Mouse (Mus musculus): Measurements from ENCODE around the gene Grhl3.
A peak's percentile ranks its signal among the peaks of the same experiment; 100 is the strongest.
"Not testable (repeated sequence)": the region's sequence is repeated elsewhere in the genome, so short reads cannot be mapped to it uniquely, and the experiment has no call there.

Gene Grhl3

DNA sequence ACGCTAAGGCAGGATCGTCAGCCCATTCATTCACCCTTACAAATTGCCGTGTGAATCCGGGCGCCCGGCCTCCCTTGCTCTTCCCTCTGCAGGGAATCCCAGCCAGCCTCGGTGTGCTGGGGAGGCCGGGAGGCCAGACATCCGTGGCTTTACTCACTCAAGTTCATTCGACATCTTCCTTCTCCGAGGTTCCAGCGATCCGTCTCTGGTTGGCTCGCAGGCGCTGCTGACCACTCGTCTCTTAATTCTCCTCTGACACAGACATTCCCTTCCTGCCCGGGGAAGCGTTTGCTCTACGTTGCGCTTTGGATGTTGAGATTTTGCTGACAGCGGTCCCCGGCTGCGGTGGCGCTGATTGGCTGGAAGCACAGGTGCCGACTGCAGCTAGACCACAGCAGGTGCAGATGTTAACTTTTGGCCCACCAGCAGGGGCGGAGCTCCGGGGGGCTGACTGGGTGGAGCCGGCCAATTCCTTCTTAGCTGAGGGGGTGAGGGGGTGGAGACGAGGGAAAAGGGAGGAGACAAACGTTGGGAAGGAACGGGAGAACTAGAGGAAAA is at the start of gene Grhl3:
Grhl3 (minus strand) TSS at position 380 of the 558 bp plus-strand sequence.
- DNase-seq = peak; percentile 78 to 84

DNA sequence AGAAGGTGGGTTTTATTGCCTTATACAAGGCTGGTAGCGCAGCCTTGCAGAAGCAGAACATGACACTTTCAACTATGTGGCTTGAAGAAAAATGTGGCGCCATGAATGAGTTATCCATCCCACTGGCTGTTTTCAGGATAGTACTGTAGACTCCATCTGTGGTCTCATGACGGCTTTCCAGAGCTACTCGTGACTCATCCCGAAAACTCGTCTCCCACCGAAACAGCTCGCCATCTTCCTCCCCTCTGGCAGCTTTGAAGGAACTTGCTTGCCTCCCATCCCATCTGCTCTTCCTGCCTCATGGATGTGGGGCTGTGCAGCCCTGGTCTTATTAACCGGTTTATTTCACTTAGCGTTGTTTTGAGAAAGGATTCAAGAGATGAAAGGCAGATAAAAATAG is 48.9 kb upstream of the Grhl3 start:
- no peak for DNase-seq

DNA sequence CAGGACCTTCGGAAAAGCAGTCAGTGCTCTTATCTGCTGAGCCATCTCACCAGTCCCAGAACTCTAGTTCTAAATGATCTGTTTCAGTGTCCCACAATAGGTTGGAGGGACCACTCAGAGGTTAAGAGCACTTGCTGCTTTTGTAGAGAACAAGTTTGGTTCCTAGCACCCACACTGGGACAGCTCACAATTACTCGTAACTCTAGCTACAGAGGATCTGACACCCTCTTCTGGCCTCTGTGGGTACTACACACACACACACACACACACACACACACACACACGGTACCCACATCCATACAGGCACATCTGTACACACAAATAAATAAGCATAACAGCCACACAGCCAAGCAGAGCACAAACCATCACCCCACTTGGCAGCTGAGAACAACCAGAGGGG is 47.0 kb upstream of the Grhl3 start:
- DNase-seq = no peak

DNA sequence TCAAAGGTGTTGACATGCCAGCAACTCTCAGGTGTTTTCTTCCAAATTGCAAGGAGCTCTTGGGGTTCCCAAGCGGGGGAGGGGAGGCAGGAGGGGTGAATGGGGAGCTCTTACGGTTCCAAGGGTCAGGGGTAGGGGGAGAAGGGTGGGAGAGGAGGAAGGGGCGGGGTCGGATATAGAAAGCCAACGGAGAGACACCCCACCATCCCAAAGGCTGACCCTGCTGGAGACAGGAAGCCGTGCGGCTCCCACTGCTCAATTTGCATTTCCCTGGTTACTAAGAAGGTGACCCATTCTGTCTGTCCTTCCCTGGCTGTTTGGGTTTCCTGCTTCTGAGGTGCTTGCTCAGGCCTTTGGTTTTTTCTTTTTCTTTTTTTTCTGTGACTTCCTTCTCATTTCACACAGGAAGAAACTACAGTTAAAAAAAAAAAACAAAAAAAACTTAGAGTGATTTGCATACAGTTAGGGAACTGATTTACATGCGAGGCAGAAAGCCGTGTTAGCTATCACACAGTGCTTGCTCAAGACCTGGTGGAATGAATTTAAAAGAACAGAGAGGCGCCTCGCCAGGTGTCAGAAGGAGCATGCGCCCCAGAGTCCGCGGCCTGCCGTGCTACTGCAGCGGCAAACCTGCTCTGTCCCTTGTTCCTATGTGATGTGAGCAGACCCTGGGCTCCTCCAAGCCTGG is 44.5 kb upstream of the Grhl3 start:
- DNase-seq = peak; percentile 46 to 57

DNA sequence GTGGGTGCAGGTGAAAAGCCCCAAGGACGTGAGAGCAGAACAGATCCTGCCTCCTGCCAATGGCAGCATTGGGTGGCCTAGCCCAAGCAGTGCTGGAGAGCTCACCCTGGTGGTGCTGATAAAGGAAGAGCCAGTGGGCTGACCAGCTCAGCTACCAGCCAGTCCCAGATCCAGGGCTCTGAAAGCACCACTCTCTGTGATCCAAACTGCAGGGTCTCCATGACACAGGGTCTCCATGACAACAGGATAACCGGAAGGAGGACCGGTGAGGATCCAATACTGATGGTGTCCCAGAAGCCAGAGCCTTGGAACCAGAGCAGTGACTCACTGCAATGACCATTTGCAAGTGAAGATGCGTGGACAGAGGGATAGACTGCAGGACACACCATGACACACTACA is 43.6 kb upstream of the Grhl3 start:
- DNase-seq = no peak

DNA sequence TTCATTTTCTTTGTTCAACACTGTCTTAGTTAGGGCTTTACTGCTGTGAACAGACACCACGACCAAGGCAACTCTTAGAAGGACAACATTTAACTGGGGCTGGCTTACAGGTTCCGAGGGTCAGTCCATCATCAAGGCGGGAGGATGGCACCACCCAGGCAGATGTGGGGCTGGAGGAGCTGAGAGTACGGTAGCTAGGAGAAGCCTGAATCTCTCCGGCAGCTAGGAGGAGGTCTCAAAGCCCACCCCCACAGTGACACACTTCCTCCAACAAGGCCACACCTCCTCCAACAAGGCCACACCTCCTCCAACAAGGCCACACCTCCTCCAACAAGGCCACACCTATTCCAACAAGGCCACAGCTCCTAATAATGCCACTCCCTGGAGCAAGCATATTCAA is 41.9 kb upstream of the Grhl3 start:
- not testable (repeated sequence) for DNase-seq

DNA sequence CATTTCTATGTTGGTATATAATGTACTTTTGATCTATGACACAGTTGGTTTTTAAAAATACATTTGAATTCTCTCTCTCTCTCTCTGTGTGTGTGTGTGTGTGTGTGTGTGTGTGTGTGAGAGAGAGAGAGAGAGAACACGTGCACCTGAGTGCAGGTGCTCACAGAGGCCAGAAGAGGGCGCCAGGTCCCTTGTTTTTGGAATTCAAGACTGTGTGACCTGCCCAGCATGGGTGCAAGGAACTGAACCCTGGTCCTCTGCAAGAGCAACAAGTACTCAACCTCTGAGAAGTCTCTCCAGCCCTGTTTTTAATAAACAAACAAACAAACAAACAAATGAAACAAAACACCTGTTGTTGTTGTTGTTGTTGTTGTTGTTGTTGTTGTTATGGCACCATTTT is 36.6 kb upstream of the Grhl3 start:
- DNase-seq = no peak

DNA sequence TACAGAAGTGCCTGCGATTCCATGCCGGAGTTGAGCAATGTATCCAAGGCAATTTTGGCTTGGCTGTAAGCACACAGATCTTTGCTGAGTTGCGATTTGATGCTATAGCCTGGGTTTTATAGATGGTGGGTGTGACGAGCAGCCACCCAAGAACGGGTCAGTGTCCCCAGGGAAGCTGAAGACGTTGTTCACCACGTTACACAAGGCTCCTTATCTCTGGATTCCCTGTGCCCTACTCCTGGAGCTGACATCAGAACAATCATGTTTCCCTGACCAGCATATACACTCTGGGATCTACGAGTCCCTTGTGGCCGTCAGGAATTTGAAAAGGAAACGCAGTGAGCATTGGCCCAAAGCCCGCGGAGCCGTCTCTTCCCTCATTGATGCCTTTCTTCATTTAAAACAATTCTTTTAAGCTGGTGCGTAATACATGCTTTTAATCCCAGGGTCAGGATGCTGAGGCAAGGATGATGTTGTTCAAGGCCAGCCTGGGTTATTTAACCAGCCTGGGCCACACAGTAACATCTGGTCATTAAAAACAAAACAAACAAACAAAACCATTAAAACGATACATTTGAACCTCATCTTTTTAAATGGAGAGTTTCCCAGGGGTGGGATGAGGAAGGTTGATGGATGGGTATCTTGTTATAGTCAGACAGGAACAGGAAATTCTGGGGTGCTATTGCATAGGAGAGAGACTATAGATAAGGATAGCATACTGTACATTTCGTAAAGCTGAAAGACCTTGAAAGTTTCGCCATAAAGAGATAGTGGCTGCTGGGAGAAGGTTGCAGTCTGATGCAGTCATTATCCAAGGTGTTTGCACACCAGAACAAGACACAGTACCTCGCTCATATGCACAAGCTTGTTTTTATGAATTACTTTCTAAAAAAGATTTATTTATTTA is 34.8 kb upstream of the Grhl3 start:
- no peak for DNase-seq

DNA sequence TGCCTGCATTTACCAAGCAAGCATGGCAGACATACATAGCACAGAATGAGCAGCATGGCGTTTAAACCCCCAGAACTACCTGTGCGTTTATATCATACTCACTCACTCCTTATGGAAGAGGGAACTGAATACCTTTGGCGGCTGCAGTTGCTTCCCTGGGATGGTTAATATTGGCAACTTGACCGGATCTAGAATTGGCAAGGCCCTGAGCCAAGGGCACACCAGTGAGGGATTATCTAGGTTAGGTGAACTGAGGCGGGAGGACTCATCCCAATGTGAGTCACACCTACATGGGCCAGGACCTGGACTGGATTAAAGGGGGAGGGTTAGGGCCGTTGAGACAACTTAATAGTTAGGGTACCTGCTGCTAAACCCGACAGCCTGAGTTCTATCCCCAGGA is 32.8 kb upstream of the Grhl3 start:
- no peak for DNase-seq

DNA sequence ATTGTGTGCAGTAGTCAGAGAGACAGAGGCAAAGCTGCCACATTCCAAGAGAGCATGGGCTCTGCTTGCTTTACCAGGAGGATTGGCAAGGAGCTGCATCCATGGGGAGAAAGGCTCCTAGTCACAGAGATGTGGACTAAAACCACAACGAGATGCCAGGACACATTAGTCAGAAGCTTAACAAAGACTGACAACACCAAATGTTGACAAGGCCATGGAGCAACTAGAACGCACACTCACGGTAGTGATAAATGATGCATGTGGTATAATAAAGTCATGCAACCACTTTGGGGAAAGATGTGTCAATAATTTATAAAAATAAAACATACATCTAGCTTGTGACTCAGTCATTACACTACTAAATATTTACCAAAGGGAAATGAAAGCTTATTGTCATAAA is 28.1 kb upstream of the Grhl3 start:
- no peak for DNase-seq

DNA sequence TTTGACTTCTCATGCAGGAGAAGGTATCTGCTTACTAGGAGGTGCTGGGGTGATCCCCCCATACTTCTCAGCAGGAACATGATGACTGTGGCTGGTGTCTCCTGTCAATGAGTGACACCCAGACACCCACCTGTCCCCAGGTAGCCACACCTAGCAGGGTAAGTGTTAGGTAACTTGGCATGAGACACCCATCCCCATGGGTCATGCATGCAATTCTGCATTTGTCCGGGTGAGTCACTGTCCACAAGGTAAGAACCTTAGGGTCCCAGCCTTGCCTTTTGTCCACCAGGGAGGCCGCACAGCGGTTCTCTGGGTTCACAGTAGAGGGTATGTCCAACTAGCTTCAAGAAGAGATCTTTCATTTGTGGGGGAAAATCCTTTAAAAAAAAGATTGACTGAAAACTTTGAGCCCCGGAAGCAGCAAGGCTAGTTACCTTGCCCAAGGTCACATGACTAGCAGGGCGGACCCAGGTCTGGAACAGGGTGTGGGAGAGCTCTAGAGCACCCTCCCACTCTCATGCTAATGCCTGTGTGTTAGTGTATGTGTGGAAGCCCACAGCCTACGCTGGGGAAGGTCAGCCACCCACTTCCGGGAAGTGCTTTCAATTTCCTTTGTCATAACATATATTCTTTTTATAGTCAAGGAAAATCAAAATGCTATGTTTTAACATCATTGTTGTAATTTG is 26.2 kb upstream of the Grhl3 start:
- no peak for DNase-seq

DNA sequence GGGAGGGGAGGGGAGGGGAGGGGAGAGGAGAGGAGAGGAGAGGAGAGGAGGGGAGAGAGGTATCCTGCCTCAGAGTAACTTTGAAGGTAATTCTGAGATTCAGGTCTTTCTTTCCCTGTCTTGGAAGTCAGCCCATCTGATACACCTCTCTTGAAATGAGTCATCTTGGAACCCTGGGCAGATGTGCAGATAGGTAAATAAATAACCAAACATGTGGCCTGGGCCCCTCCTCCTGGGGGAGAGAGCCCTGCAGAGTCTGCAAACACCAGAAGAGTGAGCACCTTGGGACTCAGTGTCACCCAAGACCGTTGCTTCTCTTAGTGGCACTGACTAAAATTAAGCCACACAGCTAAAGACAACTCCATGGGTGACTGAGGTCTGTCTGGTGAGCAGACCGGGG is 25.6 kb upstream of the Grhl3 start:
- DNase-seq = no peak

DNA sequence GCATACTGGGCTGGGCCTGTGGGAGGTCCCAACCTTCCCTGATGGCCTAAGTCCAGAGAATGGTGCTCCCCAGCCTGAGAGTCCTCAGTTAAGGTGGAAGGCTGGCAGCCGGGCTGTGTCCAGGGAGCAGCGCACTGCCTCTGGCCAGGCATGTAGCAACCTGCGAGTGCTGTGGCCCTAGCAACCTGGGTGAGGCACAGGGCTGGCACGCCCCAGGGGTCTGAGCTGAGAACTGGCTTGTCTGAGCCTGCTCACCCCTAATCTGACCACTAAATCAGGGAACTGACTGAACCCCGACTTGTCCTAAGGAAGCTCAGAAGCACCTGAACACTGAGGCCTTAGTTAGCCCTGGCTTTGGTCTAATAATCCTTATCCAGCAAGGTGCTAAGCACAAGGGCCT is 24.1 kb upstream of the Grhl3 start:
- DNase-seq = no peak

DNA sequence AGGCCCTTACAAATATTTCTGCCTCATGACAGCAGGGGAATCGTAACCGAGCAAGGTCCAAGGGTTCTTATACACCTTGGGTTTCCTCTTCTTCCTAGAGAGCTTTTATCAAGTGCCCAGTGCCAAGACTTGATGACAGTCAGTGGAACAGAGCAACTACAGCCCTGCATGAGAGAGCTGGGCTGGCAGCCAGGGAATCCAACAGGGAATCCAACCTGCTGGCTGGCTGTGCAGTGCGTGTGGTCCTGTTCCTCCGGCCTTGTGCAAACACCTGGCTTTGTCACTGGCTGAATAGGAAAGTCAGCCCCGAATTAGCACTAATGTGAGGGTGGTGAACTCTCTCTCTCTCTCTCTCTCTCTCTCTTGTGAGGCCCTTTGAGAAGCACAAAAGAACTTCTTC is 22.5 kb upstream of the Grhl3 start:
- DNase-seq = no peak

DNA sequence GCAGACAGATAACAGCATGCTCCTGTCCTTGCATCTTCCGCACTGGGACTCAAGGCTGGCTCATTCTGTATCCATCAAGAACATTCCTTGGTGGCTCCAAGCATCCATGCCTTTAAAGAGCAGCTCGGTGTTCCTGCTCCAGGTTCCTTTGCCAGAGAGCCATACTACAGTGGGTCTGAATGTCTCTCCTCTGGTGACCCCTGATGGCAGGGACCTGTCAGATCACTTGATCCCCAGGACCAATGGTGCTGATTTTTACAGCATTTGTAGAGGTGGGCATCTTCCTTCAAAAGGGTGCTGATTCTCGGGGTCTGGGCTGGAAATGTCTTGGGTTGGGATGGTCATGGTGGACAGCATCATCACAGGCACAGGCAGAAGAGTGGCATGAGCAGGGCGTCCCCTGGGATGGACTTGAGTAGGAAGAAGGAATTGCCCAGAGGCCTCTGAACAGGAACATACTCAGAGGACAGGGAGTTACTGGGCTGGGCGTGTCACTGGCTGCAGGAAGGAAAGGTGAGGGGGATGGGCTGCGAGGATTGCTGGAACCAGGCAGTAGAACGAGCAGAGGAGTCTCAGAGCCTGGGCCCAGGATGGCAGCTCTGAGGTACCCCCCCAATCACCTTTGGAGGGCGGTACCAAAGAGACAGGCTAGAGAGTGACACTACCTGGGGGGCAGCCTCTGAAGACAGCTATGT is 18.3 kb upstream of the Grhl3 start:
- DNase-seq = no peak

DNA sequence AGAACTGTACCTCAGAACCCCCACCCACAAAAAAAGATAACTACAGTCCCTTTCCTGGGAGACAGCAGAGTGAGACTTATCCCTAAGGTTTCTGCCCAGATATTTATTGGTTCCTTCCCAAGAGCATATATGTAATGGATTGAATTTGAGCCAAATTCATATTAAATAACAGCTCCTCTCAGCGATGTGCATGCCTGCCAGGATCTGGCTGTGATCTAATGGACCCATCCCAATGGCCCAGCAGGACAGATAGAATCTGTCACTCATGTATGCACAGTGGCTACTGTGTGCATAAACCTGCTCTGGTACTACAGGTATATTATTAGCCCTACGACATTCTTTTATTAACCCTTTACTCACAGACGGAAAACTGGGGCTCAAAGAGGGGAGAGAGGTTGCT is 17.7 kb upstream of the Grhl3 start:
- no peak for DNase-seq

DNA sequence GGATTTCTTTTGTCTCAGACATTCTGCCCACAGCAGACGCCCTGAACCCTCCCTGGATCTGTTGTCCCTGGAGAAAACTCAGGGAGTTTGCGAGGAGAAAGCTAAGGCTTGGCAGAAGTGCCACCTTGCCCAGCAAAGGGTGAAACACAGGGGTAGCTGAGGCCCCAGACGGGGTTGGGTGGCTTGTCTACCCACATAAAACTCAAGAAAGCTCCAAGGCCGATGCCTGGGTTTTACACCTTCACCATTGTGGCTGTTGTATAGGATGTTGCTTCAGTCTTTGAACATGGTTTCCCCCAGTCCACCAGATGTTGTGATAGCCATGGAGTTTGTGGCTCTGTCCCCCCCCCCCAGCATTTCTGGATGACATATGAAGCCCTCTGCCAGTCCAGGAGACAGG is 11.4 kb upstream of the Grhl3 start:
- no peak for DNase-seq

DNA sequence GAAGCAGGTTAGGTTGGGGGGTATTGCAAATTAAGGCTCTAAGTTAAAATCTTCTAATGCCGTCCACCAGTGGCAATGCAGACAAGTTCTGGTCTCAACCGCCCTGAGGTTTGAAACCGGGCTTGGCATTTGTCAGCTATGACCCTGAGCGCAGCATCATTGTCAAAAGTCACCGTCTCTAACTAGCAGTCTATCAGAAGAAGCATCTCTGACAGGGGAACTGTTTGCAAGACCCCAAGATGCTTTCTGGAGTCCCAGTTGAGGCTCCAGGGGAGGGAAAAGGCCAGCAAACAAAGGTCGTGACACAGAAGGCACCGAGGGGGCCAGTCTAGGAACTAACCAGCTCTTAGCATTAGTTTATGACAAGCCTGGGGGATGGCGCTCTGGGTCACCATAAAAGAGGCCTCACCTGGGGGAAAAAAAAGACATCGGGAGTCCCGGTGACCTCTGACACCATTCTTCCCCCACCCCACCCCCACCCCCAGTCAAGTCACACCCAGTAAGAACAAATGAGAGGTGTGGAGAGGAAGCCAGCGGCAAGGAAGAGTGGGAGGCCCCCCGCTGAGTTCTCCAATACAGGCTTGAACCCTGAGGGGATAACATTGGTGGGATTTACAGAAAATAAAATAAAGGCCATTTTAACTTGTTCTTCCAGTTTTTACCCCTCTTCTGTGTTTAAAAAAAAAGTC is 7.9 kb upstream of the Grhl3 start:
- DNase-seq = no peak

DNA sequence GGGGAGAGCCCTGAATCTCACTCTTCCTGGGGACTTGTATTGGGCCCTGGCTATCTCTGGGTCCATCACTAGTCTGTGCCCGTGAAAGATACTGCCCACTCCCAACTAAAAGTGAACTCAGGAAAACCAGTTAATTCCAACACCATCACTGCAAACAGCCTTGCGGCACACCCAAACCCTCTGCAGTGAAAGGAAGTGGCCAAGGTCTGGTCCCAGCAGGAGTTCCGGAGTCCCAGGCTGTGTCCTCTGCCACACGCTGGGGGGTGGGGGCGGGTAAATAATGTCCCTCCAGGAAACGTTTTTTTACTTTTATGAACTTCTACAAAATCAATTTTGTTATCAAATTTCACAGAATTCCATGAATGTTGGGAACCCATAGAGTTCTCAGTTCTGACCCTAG is 6.3 kb upstream of the Grhl3 start:
- DNase-seq = no peak

DNA sequence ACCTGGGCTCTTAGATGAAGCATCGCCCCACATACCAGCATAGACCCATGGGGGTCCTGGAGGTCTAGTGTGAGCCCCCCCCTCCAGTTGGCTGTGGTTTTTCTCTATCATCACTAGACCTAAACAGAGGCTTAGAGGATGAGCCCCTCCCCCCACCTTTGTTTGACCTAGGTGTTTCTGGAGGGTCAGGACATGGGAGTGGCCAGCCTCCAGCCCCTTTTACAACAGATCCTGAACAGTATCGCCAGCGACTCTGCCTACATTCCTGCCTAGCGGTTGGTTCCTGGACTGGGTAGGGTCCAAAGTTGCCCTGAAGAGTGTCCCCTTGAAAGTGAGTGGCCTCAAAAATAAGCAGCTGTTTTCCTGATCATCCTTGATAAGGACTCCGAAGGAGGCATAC is 5.1 kb upstream of the Grhl3 start:
- no peak for DNase-seq

DNA sequence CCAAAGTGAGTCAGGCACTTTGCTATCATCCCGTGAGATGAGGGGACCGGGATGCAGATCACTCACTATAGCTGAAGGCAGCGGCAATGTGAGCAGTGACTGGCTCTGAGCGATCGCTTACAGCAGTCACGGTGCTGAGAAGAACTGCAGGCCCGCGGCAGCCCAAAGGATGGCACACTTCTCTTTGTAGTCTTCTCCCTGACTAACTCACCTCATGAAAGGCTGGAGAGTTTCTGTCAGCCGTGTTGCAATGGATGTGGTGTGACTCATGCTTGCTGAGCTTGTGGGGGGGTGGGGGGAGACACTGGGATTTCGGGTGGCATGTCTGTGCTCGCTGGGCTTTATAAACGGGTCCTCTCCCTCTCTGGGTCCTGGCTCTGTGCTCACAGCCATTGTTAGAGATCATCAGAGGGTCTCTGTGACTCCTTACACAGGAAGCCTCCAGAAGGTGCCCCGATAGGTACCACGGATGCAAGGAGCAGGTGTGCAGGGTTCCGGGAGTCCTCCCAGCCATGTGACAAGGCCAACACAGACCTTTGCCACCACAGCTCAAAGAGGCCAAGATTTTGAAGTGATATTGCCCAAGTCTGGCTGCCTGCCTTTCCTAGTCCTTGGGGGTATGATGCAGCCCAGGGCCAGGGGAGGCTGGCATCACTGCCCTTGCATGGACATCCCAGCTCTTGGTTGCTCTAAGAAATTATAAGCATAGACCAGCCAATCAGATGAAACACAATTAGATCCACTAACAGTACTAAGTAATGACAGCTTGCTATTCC is 2.1 kb upstream of the Grhl3 start:
- DNase-seq = no peak

Data from thymus, postnatal 36 days (tissue).